In genomic region chr17:10317981-10318551, GRCm38 (mm10) we compare ENCODE assay signal across 8 mouse cellular contexts. TPM values are rescaled to one million over a fixed set of nuclear protein-coding genes. Genes with fewer than 3 reads are reported as not detected.
DNase-seq lines count a peak whose midpoint lies in the region; ATAC-seq and TF ChIP-seq lines count a peak whose summit lies in the region.

No protein-coding gene starts in this region.

- no peak for TF ChIP-seq CTCF in ES-Bruce4 (IDR thresholded peaks at IDR 0.05; ENCODE audit: low read depth, low read length)
- TF ChIP-seq CTCF in small intestine, adult 2 months (IDR thresholded peaks at IDR 0.05; ENCODE audit: extremely low read depth, insufficient read length, insufficient replicate concordance, low read depth, low read length) = no peak

- under 1% methylated on average over 41 of the region's 46 CpGs for WGBS in heart, embryonic 16.5 days
- 2% methylated on average over 46 of the region's 46 CpGs for WGBS in small intestine, adult 2 months

- no peak for TF ChIP-seq POLR2A in ES-Bruce4 (IDR thresholded peaks at IDR 0.05; ENCODE audit: insufficient read depth, low read length)
- no peak for TF ChIP-seq POLR2A in small intestine, adult 2 months (IDR thresholded peaks at IDR 0.05; ENCODE audit: low read depth, low read length)

- DNase-seq in adrenal gland, postnatal 36 days = peak; percentile 72 to 80
- peak; percentile 64 to 85 for DNase-seq in kidney, postnatal 25 days
- no peak for DNase-seq in frontal cortex, postnatal 14 days (ENCODE audit: low spot score in 2 of 2)

- no peaks in the 10 kb centered on the region for H3K4me1 ChIP-seq in ES-Bruce4 (ENCODE audit: control insufficient read depth, insufficient read depth, low read length)
- H3K4me1 ChIP-seq in heart, embryonic 16.5 days (ENCODE audit: control insufficient read depth, insufficient read depth, low read length) = peaks cover 8% of the 10 kb centered on the region
- H3K4me1 ChIP-seq in small intestine, adult 2 months (ENCODE audit: control insufficient read depth, insufficient read depth, insufficient read length, low read length) = no peaks in the 10 kb centered on the region; the same call in 1 of the 2 replicates

- ATAC-seq in erythroblast, adult 5-6 weeks (replicated peaks; ENCODE audit: low FRiP score, poor library complexity, severe bottlenecking) = peak; percentile 68
- ATAC-seq in heart, embryonic 16.5 days (replicated peaks; ENCODE audit: extremely low read depth, insufficient read depth, low FRiP score) = no peak
- ATAC-seq in megakaryocyte progenitor cell, adult 5-6 weeks (replicated peaks; ENCODE audit: poor library complexity) = peak; percentile 56

- H3K9ac ChIP-seq in ES-Bruce4 (ENCODE audit: low read depth, poor library complexity, severe bottlenecking) = peak overlapping the region; percentile 89
- H3K9ac ChIP-seq in heart, embryonic 16.5 days (ENCODE audit: low read length) = peak overlapping the region; percentile 100

- peak overlapping the region; percentile 68 for H3K27ac ChIP-seq in ES-Bruce4 (ENCODE audit: insufficient read depth, low read length)
- H3K27ac ChIP-seq in heart, embryonic 16.5 days (ENCODE audit: low read length) = peak overlapping the region; percentile 100
- H3K27ac ChIP-seq in small intestine, adult 2 months (ENCODE audit: insufficient read depth, low read depth, low read length) = peak overlapping the region; percentile 80

- no peaks in the 10 kb centered on the region for H3K9me3 ChIP-seq in ES-Bruce4 (replicated peaks; ENCODE audit: control insufficient read depth, insufficient read depth, low read length, poor library complexity, severe bottlenecking)
- H3K9me3 ChIP-seq in heart, embryonic 16.5 days (replicated peaks; ENCODE audit: control insufficient read depth, low read length) = no peaks in the 10 kb centered on the region

- peak overlapping the region; percentile 93 for H3K4me3 ChIP-seq in ES-Bruce4 (ENCODE audit: low read depth, low read length)
- peak overlapping the region; percentile 97 for H3K4me3 ChIP-seq in heart, embryonic 16.5 days (ENCODE audit: low read length)
- H3K4me3 ChIP-seq in small intestine, adult 2 months (ENCODE audit: low read depth, low read length) = peak overlapping the region; percentile 98

- H3K36me3 ChIP-seq in ES-Bruce4 (ENCODE audit: control insufficient read depth, insufficient read depth, low read length, poor library complexity, severe bottlenecking) = no peaks in the 10 kb centered on the region
- H3K36me3 ChIP-seq in heart, embryonic 16.5 days (ENCODE audit: control insufficient read depth, insufficient read depth) = no peaks in the 10 kb centered on the region
- no peaks in the 10 kb centered on the region for H3K36me3 ChIP-seq in small intestine, adult 2 months (ENCODE audit: control insufficient read depth, insufficient read depth, low read length)

- no peak for TF ChIP-seq EP300 in ES-Bruce4 (IDR thresholded peaks at IDR 0.05; ENCODE audit: insufficient read depth, low read depth, low read length)

- H3K27me3 ChIP-seq in ES-Bruce4 (ENCODE audit: control insufficient read depth, insufficient read depth, low read length, poor library complexity, severe bottlenecking) = no peaks in the 10 kb centered on the region
- H3K27me3 ChIP-seq in heart, embryonic 16.5 days (ENCODE audit: control insufficient read depth, insufficient read depth, low read length) = no peaks in the 10 kb centered on the region
- peaks cover 29% of the 10 kb centered on the region for H3K27me3 ChIP-seq in small intestine, adult 2 months (ENCODE audit: control insufficient read depth, insufficient read depth, low read length)

- peak overlapping the region; percentile 62 for H3K4me2 ChIP-seq in heart, embryonic 16.5 days (ENCODE audit: low read depth, low read length)

RNA-seq across cellular contexts. Expression of gene Qk, which starts 1.6 kb away (rescaled TPM):
- 240 and 252 TPM in 2 replicates for polyA plus RNA-seq in ES-Bruce4 (2011; ENCODE audit: insufficient read depth, insufficient read length, low read depth, missing spikeins)
- total RNA-seq in adrenal gland, postnatal 36 days (2021) = 100 to 1,000 TPM; 181 to 254 TPM
- total RNA-seq in erythroblast, adult 5-6 weeks (2015; ENCODE audit: low replicate concordance) = 45.5 and 67.7 TPM in 2 replicates
- 30.2 and 35.3 TPM in 2 replicates for total RNA-seq in erythroblast, adult 5-6 weeks (2017; ENCODE audit: low replicate concordance)
- polyA plus RNA-seq in heart, embryonic 16.5 days (2015; fragmentation: Nextera tagmentation; extraction: Ambion mirVana) = 38.1 and 39.9 TPM in 2 replicates
- total RNA-seq in megakaryocyte progenitor cell, adult 5-6 weeks (2015) = 157 and 168 TPM in 2 replicates
- 53.9 and 58.1 TPM in 2 replicates for total RNA-seq in megakaryocyte progenitor cell, adult 5-6 weeks (2017)
- 11.3 and 13.5 TPM in 2 replicates for polyA plus RNA-seq in small intestine, adult 2 months (2012; rRNA removed)

Comparison
In these comparisons a context has a peak if more than half of its experiments do, and no peak if none do; other contexts are left out.
1. DNase-seq: peak in adrenal gland, postnatal 36 days (2 of 2) and kidney, postnatal 25 days (2 of 2); none in frontal cortex, postnatal 14 days (0 of 2).
2. Peak in every context shown above with its lines, with median percentiles within 50 percentile points of each other: H3K27ac ChIP-seq and H3K4me3 ChIP-seq.